Mouse (Mus musculus) CH12.LX (cell line): ENCODE data around the gene Agpat2. TPM values are rescaled to one million over a fixed set of nuclear protein-coding genes. Genes with fewer than 3 reads are reported as not detected.

Experiments
- DNase-seq: peaks from one replicate; pipeline ENCODE4 v3.0.0-alpha.2; 2013; ENCODE audit errors: extremely low read depth
- H3K27ac ChIP-seq: 2 replicates; pipeline ENCODE4 v1.5.1; 2012; ENCODE audit warnings: low read depth, mild to moderate bottlenecking, control low read depth, moderate library complexity; ENCODE audit not compliant: insufficient read depth
- H3K27me3 ChIP-seq: replicated peaks from 2 replicates; pipeline ENCODE3; 2012; ENCODE audit warnings: inconsistent platforms
- H3K36me3 ChIP-seq, 2 experiments: replicated peaks in 1 of 2; 2 replicates each; pipeline versions ENCODE3 to v1.6.1; 2012; ENCODE audit warnings: inconsistent platforms in 1 of 2, low read length in 1 of 2, mild to moderate bottlenecking in 1 of 2, mixed read lengths in 1 of 2, moderate library complexity in 1 of 2; ENCODE audit not compliant: control insufficient read depth in 1 of 2, insufficient read depth in 1 of 2
- H3K4me1 ChIP-seq, 2 experiments: 2 replicates each; pipeline ENCODE4 v1.6.1; 2012; ENCODE audit warnings: inconsistent platforms in 1 of 2, moderate library complexity in 1 of 2; ENCODE audit not compliant: insufficient read depth in 2 of 2, control insufficient read depth in 1 of 2
- H3K4me2 ChIP-seq: 2 replicates; pipeline ENCODE4 v1.6.1; 2012; ENCODE audit warnings: low read depth, mild to moderate bottlenecking, control low read depth; ENCODE audit not compliant: poor library complexity, insufficient read depth, severe bottlenecking
- H3K4me3 ChIP-seq, 3 experiments: fragments of 150-350 bp in 1 of 3; sonication (generic) in 1 of 3; replicated peaks in 1 of 3; 2 replicates each; pipeline versions ENCODE3 to v1.5.1; 2011 to 2012; ENCODE audit warnings: low read depth in 2 of 3, low read length in 2 of 3, mild to moderate bottlenecking in 2 of 3, moderate library complexity in 2 of 3, control low read depth in 1 of 3, improper control_type of control experiment in 1 of 3, inconsistent platforms in 1 of 3, mixed read lengths in 1 of 3; ENCODE audit not compliant: poor library complexity in 1 of 3
- H3K79me2 ChIP-seq: replicated peaks from 2 replicates; pipeline ENCODE4 v1.6.1; 2012; ENCODE audit warnings: mild to moderate bottlenecking, moderate library complexity; ENCODE audit not compliant: control insufficient read depth, poor library complexity, insufficient read depth, severe bottlenecking; ENCODE audit errors: extremely low read depth
- H3K9ac ChIP-seq: 2 replicates; pipeline ENCODE4 v1.6.1; 2012; ENCODE audit warnings: low read depth, mild to moderate bottlenecking, control low read depth, moderate library complexity; ENCODE audit not compliant: insufficient read depth
- H3K9me3 ChIP-seq: replicated peaks from 2 replicates; pipeline ENCODE3; 2012; ENCODE audit warnings: low read length, inconsistent platforms, mixed read lengths
- CHD1 ChIP-seq: IDR thresholded peaks from 2 replicates; pipeline ENCODE4 v1.6.1; 2012; ENCODE audit warnings: low read depth, low read length, improper control_type of control experiment, inconsistent platforms
- CHD2 ChIP-seq: IDR thresholded peaks from 2 replicates; pipeline ENCODE4 v1.6.1; 2011; ENCODE audit warnings: low read length, improper control_type of control experiment
- CTCF ChIP-seq, 2 experiments: IDR thresholded peaks in 1 of 2; conservative IDR thresholded peaks in 1 of 2; 2 replicates each; pipeline ENCODE4 v1.5.1; 2011 to 2012; ENCODE audit warnings: low read depth in 2 of 2, low read length in 2 of 2, improper control_type of control experiment in 1 of 2, inconsistent platforms in 1 of 2, mild to moderate bottlenecking in 1 of 2, moderate library complexity in 1 of 2
- ELF1 ChIP-seq: IDR thresholded peaks from 2 replicates; pipeline ENCODE4 v1.6.1; 2014; ENCODE audit warnings: low read depth, mild to moderate bottlenecking, inconsistent platforms, low read length, improper control_type of control experiment
- ETS1 ChIP-seq: conservative IDR thresholded peaks from 2 replicates; pipeline ENCODE4 v1.6.1; 2012; ENCODE audit warnings: low read depth, mild to moderate bottlenecking, inconsistent platforms, low read length, improper control_type of control experiment, moderate library complexity
- GABPA ChIP-seq: IDR thresholded peaks from 2 replicates; pipeline ENCODE4 v1.6.1; 2012; ENCODE audit warnings: low read depth, low read length, improper control_type of control experiment, inconsistent platforms; ENCODE audit not compliant: insufficient replicate concordance
- HCFC1 ChIP-seq: IDR thresholded peaks from 2 replicates; pipeline ENCODE4 v1.6.1; 2012; ENCODE audit warnings: low read depth, mild to moderate bottlenecking, inconsistent platforms, low read length, improper control_type of control experiment
- IRF4 ChIP-seq: IDR thresholded peaks from 2 replicates; pipeline ENCODE4 v1.6.1; 2014; ENCODE audit warnings: low read depth, mild to moderate bottlenecking, inconsistent platforms, low read length, improper control_type of control experiment
- JUN ChIP-seq: IDR thresholded peaks from 2 replicates; pipeline ENCODE4 v1.6.1; 2011; ENCODE audit warnings: low read depth, mild to moderate bottlenecking, low read length, improper control_type of control experiment, moderate library complexity; ENCODE audit not compliant: insufficient read depth
- KAT2A ChIP-seq: IDR thresholded peaks from 2 replicates; pipeline ENCODE4 v1.6.1; 2012; ENCODE audit warnings: low read length, improper control_type of control experiment, inconsistent platforms; ENCODE audit not compliant: insufficient replicate concordance
- MAFK ChIP-seq: IDR thresholded peaks from 2 replicates; pipeline ENCODE4 v1.6.1; 2011; ENCODE audit warnings: low read length, improper control_type of control experiment; ENCODE audit not compliant: insufficient replicate concordance
- MXI1 ChIP-seq: IDR thresholded peaks from 2 replicates; pipeline ENCODE4 v1.6.1; 2011; ENCODE audit warnings: mild to moderate bottlenecking, low read depth, low read length, improper control_type of control experiment
- MYC ChIP-seq: IDR thresholded peaks from 2 replicates; pipeline ENCODE4 v1.6.1; 2011; ENCODE audit warnings: low read depth, mild to moderate bottlenecking, improper control_type of control experiment, low read length
- NRF1 ChIP-seq: IDR thresholded peaks from 2 replicates; pipeline ENCODE4 v1.6.1; 2014; ENCODE audit warnings: low read depth, mild to moderate bottlenecking, inconsistent platforms, low read length, improper control_type of control experiment, moderate library complexity
- POLR2A ChIP-seq: IDR thresholded peaks from 2 replicates; pipeline ENCODE4 v1.6.1; 2011; ENCODE audit warnings: low read depth, mild to moderate bottlenecking, improper control_type of control experiment, low read length
- POLR2AphosphoS2 ChIP-seq: IDR thresholded peaks from 2 replicates; pipeline ENCODE4 v1.6.1; 2011; ENCODE audit warnings: low read depth, low read length, improper control_type of control experiment
- RAD21 ChIP-seq: IDR thresholded peaks from 2 replicates; pipeline ENCODE4 v1.6.1; 2011; ENCODE audit warnings: low read depth, mild to moderate bottlenecking, low read length, improper control_type of control experiment, moderate library complexity
- RCOR1 ChIP-seq: conservative IDR thresholded peaks from 2 replicates; pipeline ENCODE4 v1.6.1; 2012; ENCODE audit warnings: low read depth, mild to moderate bottlenecking, inconsistent platforms, low read length, improper control_type of control experiment
- SIN3A ChIP-seq: IDR thresholded peaks from 2 replicates; pipeline ENCODE4 v1.6.1; 2012; ENCODE audit warnings: low read length, improper control_type of control experiment, inconsistent platforms
- TCF12 ChIP-seq: IDR thresholded peaks from 2 replicates; pipeline ENCODE4 v1.6.1; 2014; ENCODE audit warnings: low read depth, mild to moderate bottlenecking, inconsistent platforms, low read length, improper control_type of control experiment
- UBTF ChIP-seq: IDR thresholded peaks from 2 replicates; pipeline ENCODE4 v1.6.1; 2012; ENCODE audit warnings: low read depth, mild to moderate bottlenecking, inconsistent platforms, low read length, improper control_type of control experiment, moderate library complexity
- USF1 ChIP-seq: IDR thresholded peaks from 2 replicates; pipeline ENCODE4 v1.6.1; 2014; ENCODE audit warnings: low read depth, mild to moderate bottlenecking, inconsistent platforms, low read length, improper control_type of control experiment
- ZKSCAN1 ChIP-seq: IDR thresholded peaks from 2 replicates; pipeline ENCODE4 v1.6.1; 2012; ENCODE audit warnings: low read depth, inconsistent platforms, low read length, improper control_type of control experiment, borderline replicate concordance
- ZMIZ1 ChIP-seq: IDR thresholded peaks from 2 replicates; pipeline ENCODE4 v1.6.1; 2012; ENCODE audit warnings: low read depth, mild to moderate bottlenecking, inconsistent platforms, low read length, improper control_type of control experiment
- ZNF384 ChIP-seq: IDR thresholded peaks from 2 replicates; pipeline ENCODE4 v1.6.1; 2012; ENCODE audit warnings: low read depth, low read length, improper control_type of control experiment, inconsistent platforms
- dilution Hi-C: fragments of 300-500 bp; cut with MboI; formaldehyde crosslinking; loops from 2 replicates; pipeline ENCODE4 v1.14.3; 2020; ENCODE audit warnings: low sequenced_read_pairs; ENCODE audit not compliant: extremely low pct_unique_long_range_greater_than_20kb, extremely low pct_ligation_motif_present
- in situ Hi-C: fragments of 300-500 bp; cut with MboI; formaldehyde crosslinking; loops from 3 replicates; pipeline ENCODE4 v1.14.3; 2019; ENCODE audit warnings: low sequenced_read_pairs, low pct_ligation_motif_present, low pct_unique_long_range_greater_than_20kb, mixed read lengths
- polyA plus RNA-seq: library from polyadenylated mRNA; unstranded; fragments of >175 nt; gene quantifications from 2 replicates; pipeline ENCODE4 v1.2.1, GENCODE M21; 2012; ENCODE audit warnings: low read depth; ENCODE audit not compliant: insufficient read length
- total RNA-seq, 2 experiments: library from RNA; depleted of rRNA; stranded (reverse); fragments of 300-350 nt in 1 of 2; fragments of >200 nt in 1 of 2; gene quantifications; 2 replicates each; pipeline ENCODE4 v1.2.3; 2012 to 2014

Gene Agpat2
- total and polyA plus RNA-seq, 3 experiments, result 8.6 to 14.2 (median 9.5) TPM

GRCm38 (mm10) chr2:26582741-26583140 is 21.5 kb downstream of the Agpat2 start:
- H3K36me3 ChIP-seq, result no peaks in the 10 kb centered on the region
- no peak for DNase-seq
- H3K4me2 ChIP-seq, result no peak overlapping the region
- in situ Hi-C loops (no loop called here), dilution Hi-C loops (no loop called here)
- TF ChIP-seq POLR2AphosphoS2 (no peak), KAT2A (no peak), MXI1 (no peak), MAFK (no peak), RAD21 (no peak), CTCF (conservative IDR thresholded peaks at IDR 0.05 in 1 of 2, IDR thresholded peaks at IDR 0.05 in 1 of 2; ENCODE audit: low read depth in 2 of 2, low read length in 2 of 2) (no peak), CHD2 (no peak), ZMIZ1 (no peak), HCFC1 (no peak), RCOR1 (no peak)
- no peak overlapping the region for H3K4me3 ChIP-seq
- no peaks in the 10 kb centered on the region for H3K79me2 ChIP-seq
- peaks cover 32% of the 10 kb centered on the region for H3K27me3 ChIP-seq
- no peak overlapping the region for H3K9ac ChIP-seq
- no peak overlapping the region for H3K27ac ChIP-seq
- no peaks in the 10 kb centered on the region for H3K9me3 ChIP-seq
- peaks cover 14 to 36% of the 10 kb centered on the region in 2 experiments for H3K4me1 ChIP-seq

- peaks cover 16 to 38% of the 10 kb centered on the region in 2 experiments for H3K4me1 ChIP-seq
- dilution Hi-C loops, result no loop called here
- no peaks in the 10 kb centered on the region for H3K79me2 ChIP-seq
- no peaks in the 10 kb centered on the region for H3K9me3 ChIP-seq
- peak overlapping the region; percentile 52 for H3K4me2 ChIP-seq
- H3K9ac ChIP-seq, result peak overlapping the region; percentile 23; the same call in 1 of the 2 replicates
- peaks cover 32% of the 10 kb centered on the region for H3K27me3 ChIP-seq
- no peak for DNase-seq
- in situ Hi-C loops, result no loop called here
- no peaks in the 10 kb centered on the region for H3K36me3 ChIP-seq
- peak overlapping the region; percentile 38 to 66 (median 46) for H3K4me3 ChIP-seq
- TF ChIP-seq ZNF384 (no peak), CHD2 (0 out of 2 replicates have a peak, but pooled peaks have one; percentile 42), RCOR1 (no peak), CHD1 (no peak), ELF1 (peak; percentile 57), MAFK (no peak), TCF12 (no peak), MXI1 (no peak), POLR2AphosphoS2 (no peak), MYC (no peak), ZKSCAN1 (no peak), GABPA (no peak), JUN (no peak), UBTF (no peak), NRF1 (no peak), SIN3A (no peak), HCFC1 (no peak), IRF4 (no peak), POLR2A (peak; percentile 52; the same call in 1 of the 2 replicates), ETS1 (no peak), RAD21 (no peak), USF1 (no peak)
- no peak overlapping the region for H3K27ac ChIP-seq
Measured at GRCm38 (mm10) chr2:26582203-26582602, 22.0 kb downstream of the Agpat2 start.
